In the genomic region with DNA sequence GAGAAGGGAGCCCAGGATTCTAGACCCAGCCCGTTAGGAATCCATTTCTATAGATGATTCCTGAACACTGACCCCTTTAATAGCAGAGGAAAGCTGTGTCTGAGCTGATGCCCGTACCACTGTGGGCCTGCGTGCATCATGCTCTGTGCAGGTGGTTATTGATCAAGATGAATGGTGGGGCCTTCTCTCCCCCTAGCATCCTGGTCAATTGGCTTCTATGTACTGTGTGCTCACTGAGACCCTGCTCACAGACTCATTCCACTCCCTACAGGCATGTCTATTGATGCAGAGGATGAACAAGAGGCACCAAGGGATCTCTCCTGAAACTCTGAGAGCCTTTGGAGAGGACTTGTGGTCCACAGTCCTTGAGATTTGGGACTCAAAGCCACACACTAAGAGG, we compare ENCODE assay signal across 32 mouse cellular contexts.
"Had no signal": no experiment of that assay in that cellular context is flagged by ENCODE, and none has a peak within 500 bp of the region (broad histone marks: within the 10 kb centered on the region; RNA-seq: fewer than 3 reads in every experiment).

No protein-coding gene starts in this region.

- H3K4me3 ChIP-seq: heart, embryonic 15.5 days; hindbrain, embryonic 10.5 days; hindbrain, embryonic 12.5 days; hindbrain, embryonic 13.5 days; hindbrain, embryonic 15.5 days; intestine, embryonic 15.5 days; kidney, embryonic 15.5 days; layer of hippocampus, adult 2 months; left cerebral cortex, adult 2 months had no signal

- H3K4me2 ChIP-seq: heart, embryonic 15.5 days; hindbrain, embryonic 12.5 days; hindbrain, embryonic 13.5 days; hindbrain, embryonic 14.5 days; hindbrain, embryonic 15.5 days; intestine, embryonic 15.5 days; kidney, embryonic 15.5 days had no signal

- H3K27ac ChIP-seq: heart, embryonic 15.5 days; hindbrain, embryonic 10.5 days; hindbrain, embryonic 12.5 days; hindbrain, embryonic 13.5 days; hindbrain, embryonic 14.5 days; hindbrain, embryonic 15.5 days; hindbrain, postnatal 0 days; intestine, embryonic 15.5 days; kidney, embryonic 15.5 days; kidney, postnatal 0 days; layer of hippocampus, adult 2 months; left cerebral cortex, adult 2 months had no signal

- DNase-seq: heart, postnatal 10 days; heart, postnatal 14 days; heart, postnatal 36 days; heart, postnatal 4 days; kidney, adult 11 months; kidney, adult 18-20 months; kidney, adult 2 months; kidney, adult 8-10 months; kidney, adult 9 months; kidney, postnatal 10 days; kidney, postnatal 14 days; kidney, postnatal 25 days; kidney, postnatal 36 days; kidney, postnatal 4 days; layer of hippocampus, adult 9-11 months; layer of hippocampus, postnatal 36 days had no signal

- H3K9me3 ChIP-seq: heart, embryonic 15.5 days; hindbrain, embryonic 12.5 days; hindbrain, embryonic 13.5 days; hindbrain, embryonic 15.5 days; intestine, embryonic 15.5 days; kidney, embryonic 15.5 days had no signal

- H3K9ac ChIP-seq: heart, embryonic 15.5 days; hindbrain, embryonic 12.5 days; hindbrain, embryonic 13.5 days; hindbrain, embryonic 14.5 days; hindbrain, embryonic 15.5 days; intestine, embryonic 15.5 days; kidney, embryonic 15.5 days had no signal

- H3K27me3 ChIP-seq: hindbrain, embryonic 12.5 days; hindbrain, embryonic 15.5 days; intestine, embryonic 15.5 days; kidney, embryonic 15.5 days had no signal

- H3K36me3 ChIP-seq: heart, embryonic 15.5 days; hindbrain, embryonic 10.5 days; hindbrain, embryonic 12.5 days; hindbrain, embryonic 13.5 days; hindbrain, embryonic 15.5 days; intestine, embryonic 15.5 days; kidney, embryonic 15.5 days had no signal

- H3K4me1 ChIP-seq: heart, embryonic 15.5 days; intestine, embryonic 15.5 days; kidney, embryonic 15.5 days had no signal

- ATAC-seq: hindbrain, embryonic 16.5 days; hindbrain, postnatal 0 days; inflammation-experienced regulatory T-cells, adult 6 months; intestine, embryonic 15.5 days; intestine, embryonic 16.5 days; intestine, postnatal 0 days had no signal
